Mouse (Mus musculus): ENCODE results near the gene Ddx19a.
A peak's percentile ranks its signal among the peaks of the same experiment; 100 is the strongest.
"Not testable (repeated sequence)": the region's sequence is repeated elsewhere in the genome, so short reads cannot be mapped to it uniquely, and the experiment has no call there.

Ddx19a gene

GRCm38 (mm10) chr8:110932444-110932843 lies 65.2 kb downstream of the Ddx19a start:
- no peak for DNase-seq

DNA sequence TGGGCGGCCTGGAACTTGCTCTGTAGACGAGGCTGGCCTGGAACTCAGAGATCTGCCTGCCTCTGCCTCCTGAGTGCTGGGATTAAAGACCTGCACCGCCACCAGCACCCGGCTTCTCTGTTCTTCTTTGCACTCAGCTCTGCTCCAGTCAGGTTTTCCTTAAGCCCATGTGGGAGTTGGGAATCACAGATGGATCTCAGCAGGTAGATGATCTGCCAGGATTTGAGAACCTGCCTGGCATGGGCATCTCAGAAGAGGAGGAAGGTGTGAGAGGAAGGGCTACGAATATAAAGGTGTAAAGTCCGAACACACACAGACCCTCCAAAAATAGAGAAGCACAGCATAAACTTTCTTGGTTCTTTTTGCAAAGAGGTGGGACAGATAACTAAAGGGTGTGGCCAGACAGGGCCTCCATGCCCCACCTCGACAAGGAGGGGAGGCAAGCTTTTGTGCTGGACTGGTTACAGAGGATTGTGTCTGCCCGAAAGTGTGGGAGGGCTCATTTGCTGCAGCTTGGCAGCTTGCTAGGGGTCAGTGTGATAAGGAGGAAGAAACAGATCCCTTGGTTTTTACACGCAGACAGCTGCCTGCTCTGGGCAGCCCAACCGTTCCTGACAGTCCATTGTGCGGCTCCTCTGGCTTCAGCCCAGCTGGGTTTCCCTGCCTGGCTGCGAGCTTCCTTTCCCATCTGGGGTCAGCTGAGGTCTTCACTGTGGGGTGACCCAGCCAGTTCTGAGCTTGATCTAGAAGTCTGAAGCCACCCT lies 66.2 kb downstream of the Ddx19a start:
- peak; percentile 88 for DNase-seq

DNA sequence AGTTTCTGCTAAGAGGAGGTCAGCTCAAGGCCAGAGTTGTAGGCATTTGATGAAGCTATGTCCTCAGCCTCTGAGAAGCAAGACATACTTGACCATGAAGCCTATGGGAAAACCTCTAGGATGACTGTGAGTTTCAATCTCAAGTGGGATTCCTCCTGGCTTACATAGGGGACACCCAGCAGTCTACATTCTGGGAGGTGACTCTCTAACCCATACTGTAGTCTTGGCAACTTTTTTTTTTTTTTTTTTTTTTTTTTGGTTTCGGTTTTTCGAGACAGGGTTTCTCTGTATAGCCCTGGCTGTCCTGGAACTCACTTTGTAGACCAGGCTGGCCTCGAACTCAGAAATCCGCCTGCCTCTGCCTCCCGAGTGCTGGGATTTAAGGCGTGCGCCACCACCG lies 67.9 kb downstream of the Ddx19a start:
- not testable (repeated sequence) for DNase-seq

GRCm38 (mm10) chr8:110929066-110929465 lies 68.5 kb downstream of the Ddx19a start:
- no peak for DNase-seq

- DNase-seq, result no peak
Observed at GRCm38 (mm10) chr8:110928435-110928834, 69.2 kb downstream of the Ddx19a start.

DNA sequence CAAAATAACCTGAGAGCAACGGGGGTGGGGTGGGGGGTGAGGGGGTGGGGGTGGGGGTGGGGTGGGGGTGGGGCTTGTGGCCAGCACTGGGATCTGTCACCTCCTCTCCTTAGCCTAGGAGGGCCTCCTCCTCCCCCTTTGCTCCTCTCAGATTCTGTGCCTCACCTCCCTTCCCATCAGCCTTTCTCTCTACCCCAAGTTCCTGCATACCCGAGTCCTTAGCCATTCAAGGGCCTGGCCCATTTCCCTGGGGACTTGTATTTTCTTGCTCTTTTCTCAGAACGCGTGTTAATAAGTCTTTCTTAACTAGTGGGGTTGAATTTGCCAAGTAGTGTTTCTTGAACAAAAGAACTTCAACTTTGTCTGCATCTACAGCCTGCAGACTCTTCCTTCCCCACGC lies 70.9 kb downstream of the Ddx19a start:
- DNase-seq, result no peak

DNA sequence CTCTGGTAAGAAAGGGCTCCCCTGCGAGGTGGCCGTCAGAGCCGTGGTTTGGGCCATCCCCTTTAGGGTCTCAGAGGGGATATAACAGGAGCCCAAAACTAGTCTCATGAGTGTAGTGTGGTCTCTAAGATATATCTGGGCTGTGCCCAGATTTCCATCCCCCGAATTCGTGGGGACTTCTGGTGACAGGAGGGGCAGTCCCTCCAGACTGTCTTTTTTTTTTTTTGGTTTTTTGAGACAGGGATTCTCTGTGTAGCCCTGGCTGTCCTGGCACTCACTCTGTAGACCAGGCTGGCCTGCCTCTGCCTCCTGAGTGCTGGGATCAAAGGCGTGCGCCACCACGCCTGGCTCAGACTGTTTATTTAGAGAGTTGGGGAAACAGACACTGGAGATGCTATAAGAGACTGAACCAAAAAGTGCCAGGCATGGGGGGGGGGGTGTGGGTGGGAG lies 71.9 kb downstream of the Ddx19a start:
- no peak for DNase-seq

All from cerebellum, adult 9-11 months (tissue).